Comparison of ENCODE assay signal across 12 mouse cellular contexts in genomic region chrX:11861119-11861708, GRCm38 (mm10).
DNase-seq lines count a peak whose midpoint lies in the region; ATAC-seq and TF ChIP-seq lines count a peak whose summit lies in the region.
"Had no signal": no experiment of that assay in that cellular context is flagged by ENCODE, and none has a peak within 500 bp of the region (broad histone marks: within the 10 kb centered on the region; RNA-seq: fewer than 3 reads in every experiment).

No protein-coding gene starts in this region.

- ATAC-seq in hindbrain, embryonic 14.5 days (ENCODE audit: low FRiP score), result peak; percentile 40; the same call in 1 of the 2 replicates
- no peak for ATAC-seq in hindbrain, postnatal 0 days
- ATAC-seq: intestine, postnatal 0 days had no signal

- 35% methylated on average over 11 of the region's 11 CpGs for WGBS in hindbrain, embryonic 14.5 days
- WGBS in hindbrain, embryonic 10.5 days, result 59% methylated on average over 11 of the region's 11 CpGs
- 42% methylated on average over 11 of the region's 11 CpGs for WGBS in hindbrain, postnatal 0 days

- H3K9ac ChIP-seq in hindbrain, embryonic 14.5 days, result no peak overlapping the region
- no peak overlapping the region for H3K9ac ChIP-seq in hindbrain, postnatal 0 days (replicated peaks; ENCODE audit: low read length)
- H3K9ac ChIP-seq: embryonic facial prominence, embryonic 12.5 days; liver, embryonic 14.5 days had no signal

- no peak overlapping the region for H3K4me2 ChIP-seq in hindbrain, embryonic 14.5 days (replicated peaks)
- H3K4me2 ChIP-seq in hindbrain, postnatal 0 days (ENCODE audit: low read depth, low read length), result no peak overlapping the region
- H3K4me2 ChIP-seq: embryonic facial prominence, embryonic 12.5 days had no signal

- peak; percentile 23 for DNase-seq in cerebellum, adult 11-12 months
- no peak for DNase-seq in cerebellum, adult 11 months
- DNase-seq in hindbrain, embryonic 14.5 days (ENCODE audit: low spot score), result no peak
- DNase-seq in hindbrain, embryonic 10.5 days (ENCODE audit: low spot score), result no peak
- peak; percentile 61 for DNase-seq in MN1 (ENCODE audit: low spot score)
- DNase-seq in hindbrain, postnatal 0 days (ENCODE audit: low spot score), result peak; percentile 37
- DNase-seq in gastrocnemius, postnatal 10 days, result no peak
- DNase-seq in left cerebral cortex, adult 11 months (ENCODE audit: low spot score), result no peak
- DNase-seq: adrenal gland, postnatal 14 days had no signal

- H3K27ac ChIP-seq in hindbrain, embryonic 14.5 days, result no peak overlapping the region
- H3K27ac ChIP-seq in hindbrain, embryonic 10.5 days, result no peak overlapping the region
- no peak overlapping the region for H3K27ac ChIP-seq in hindbrain, postnatal 0 days
- H3K27ac ChIP-seq: embryonic facial prominence, embryonic 12.5 days; liver, embryonic 14.5 days had no signal

- peaks cover 6% of the 10 kb centered on the region; the same call in 1 of the 2 replicates for H3K27me3 ChIP-seq in hindbrain, embryonic 14.5 days (ENCODE audit: control insufficient read depth, insufficient read depth, low read length)
- peaks cover 98% of the 10 kb centered on the region for H3K27me3 ChIP-seq in hindbrain, embryonic 10.5 days (ENCODE audit: insufficient read depth, poor library complexity, severe bottlenecking)
- no peaks in the 10 kb centered on the region; the same call in 1 of the 2 replicates for H3K27me3 ChIP-seq in hindbrain, postnatal 0 days (ENCODE audit: insufficient read depth, low read length)

- H3K9me3 ChIP-seq in hindbrain, embryonic 14.5 days (ENCODE audit: control insufficient read depth, low read length), result no peaks in the 10 kb centered on the region
- H3K9me3 ChIP-seq in hindbrain, embryonic 10.5 days, result no peaks in the 10 kb centered on the region
- no peaks in the 10 kb centered on the region for H3K9me3 ChIP-seq in hindbrain, postnatal 0 days (ENCODE audit: low read length)
- H3K9me3 ChIP-seq: embryonic facial prominence, embryonic 12.5 days had no signal

- H3K4me3 ChIP-seq in hindbrain, embryonic 14.5 days (replicated peaks; ENCODE audit: low read length), result no peak overlapping the region
- H3K4me3 ChIP-seq in hindbrain, embryonic 10.5 days, result no peak overlapping the region
- H3K4me3 ChIP-seq in hindbrain, postnatal 0 days (ENCODE audit: low read length), result no peak overlapping the region
- H3K4me3 ChIP-seq: embryonic facial prominence, embryonic 12.5 days had no signal

- H3K36me3 ChIP-seq in hindbrain, embryonic 14.5 days (replicated peaks; ENCODE audit: control insufficient read depth, insufficient read depth), result no peaks in the 10 kb centered on the region
- H3K36me3 ChIP-seq in hindbrain, embryonic 10.5 days, result no peaks in the 10 kb centered on the region
- no peaks in the 10 kb centered on the region for H3K36me3 ChIP-seq in hindbrain, postnatal 0 days (ENCODE audit: insufficient read depth, low read length)
- H3K36me3 ChIP-seq: embryonic facial prominence, embryonic 12.5 days had no signal

- H3K4me1 ChIP-seq in hindbrain, embryonic 14.5 days (replicated peaks; ENCODE audit: control insufficient read depth, insufficient read depth, low read length), result peaks cover 19% of the 10 kb centered on the region
- H3K4me1 ChIP-seq in hindbrain, embryonic 10.5 days (replicated peaks), result peaks cover 17% of the 10 kb centered on the region
- H3K4me1 ChIP-seq in hindbrain, postnatal 0 days (ENCODE audit: insufficient read depth, low read length), result no peaks in the 10 kb centered on the region
- H3K4me1 ChIP-seq: embryonic facial prominence, embryonic 12.5 days had no signal

- no peak for TF ChIP-seq CTCF in hindbrain, postnatal 0 days (IDR thresholded peaks at IDR 0.05; ENCODE audit: low read depth)

Comparison
In these comparisons a context has a peak if more than half of its experiments do, and no peak if none do; other contexts are left out.
1. DNase-seq: peak in cerebellum, adult 11-12 months (single experiment), MN1 (single experiment) and hindbrain, postnatal 0 days (single experiment); none in cerebellum, adult 11 months (single experiment), hindbrain, embryonic 14.5 days (single experiment), hindbrain, embryonic 10.5 days (single experiment), gastrocnemius, postnatal 10 days (single experiment) and left cerebral cortex, adult 11 months (single experiment).